Mouse (Mus musculus): Measurements from ENCODE around the gene Pkp4.

- TF ChIP-seq CTCF (IDR thresholded peaks at IDR 0.05 in 2 of 3, conservative IDR thresholded peaks at IDR 0.05 in 1 of 3; ENCODE audit: control insufficient read depth in 1 of 3, insufficient read depth in 1 of 3, low read depth in 2 of 3, low read length in 3 of 3, poor library complexity in 1 of 3, severe bottlenecking in 1 of 3), result no peak
- no peak for TF ChIP-seq TBP (IDR thresholded peaks at IDR 0.05; ENCODE audit: low read depth, low read length)
- TF ChIP-seq CHD2 (IDR thresholded peaks at IDR 0.05; ENCODE audit: low read length), result no peak
- TF ChIP-seq POLR2AphosphoS2 (IDR thresholded peaks at IDR 0.05; ENCODE audit: low read length), result no peak
Measured at GRCm38 (mm10) chr2:59348585-59348984, 187.9 kb downstream of the Pkp4 start.
